Mouse (Mus musculus): ENCODE measurements around the gene Mapkapk5. TPM values are rescaled to one million over a fixed set of nuclear protein-coding genes. Genes with fewer than 3 reads are reported as not detected.

Mapkapk5 gene
- polyA plus RNA-seq, 1 experiment from 2014 or later = 62.2 TPM

GRCm38 (mm10) chr5:121544910-121545792, 554 bp downstream of the Mapkapk5 start, which contains the start of the genes Adam1a and Gm42878:
Gene Adam1a (minus strand): TSS chr5:121545482.
Gene Gm42878 (minus strand): TSS chr5:121545482.
- H3K9me3 ChIP-seq (ENCODE audit: control insufficient read depth, low read length) = no peaks in the 10 kb centered on the region
- peak within 1 kb of the TSS; percentile 81 for H3K4me2 ChIP-seq (ENCODE audit: low read depth, low read length, severe bottlenecking)
- peak within 1 kb of the TSS; percentile 92 for H3K27ac ChIP-seq (ENCODE audit: low read depth, low read length)
- H3K4me3 ChIP-seq (ENCODE audit: low read depth, low read length) = peak within 1 kb of the TSS; percentile 100
- under 1% methylated on average over 43 of the region's 97 CpGs for whole genome bisulfite sequencing
- peaks cover 8% of the 10 kb centered on the region; the same call in 1 of the 2 replicates for H3K4me1 ChIP-seq (replicated peaks; ENCODE audit: control insufficient read depth, insufficient read depth, low read length)
- peak within 1 kb of the TSS; percentile 98 for H3K9ac ChIP-seq (ENCODE audit: low read length)
- ATAC-seq (replicated peaks; ENCODE audit: low FRiP score) = peak; percentile 53
- DNase-seq (ENCODE audit: low spot score) = no peak
- H3K27me3 ChIP-seq (ENCODE audit: control insufficient read depth, insufficient read depth, low read length) = no peaks in the 10 kb centered on the region
- no peaks in the 10 kb centered on the region for H3K36me3 ChIP-seq (ENCODE audit: control insufficient read depth, insufficient read depth, low read length)

- Histone ChIP-seq H3K36me3 (ENCODE audit: control insufficient read depth, insufficient read depth, low read length) (no peaks in the 10 kb centered on the region), H3K4me3 (ENCODE audit: low read depth, low read length) (no peak overlapping the region), H3K27ac (ENCODE audit: low read depth, low read length) (no peak overlapping the region), H3K4me1 (replicated peaks; ENCODE audit: control insufficient read depth, insufficient read depth, low read length) (peaks cover 8% of the 10 kb centered on the region; the same call in 1 of the 2 replicates), H3K27me3 (ENCODE audit: control insufficient read depth, insufficient read depth, low read length) (no peaks in the 10 kb centered on the region), H3K9ac (ENCODE audit: low read length) (no peak overlapping the region), H3K9me3 (ENCODE audit: control insufficient read depth, low read length) (no peaks in the 10 kb centered on the region), H3K4me2 (ENCODE audit: low read depth, low read length, severe bottlenecking) (no peak overlapping the region)
- ATAC-seq (replicated peaks; ENCODE audit: low FRiP score) (no peak), DNase-seq (ENCODE audit: low spot score) (no peak)
- 83% methylated on average over 3 of the region's 3 CpGs for WGBS
Measured at GRCm38 (mm10) chr5:121543370-121543769, 2.3 kb downstream of the Mapkapk5 start.

- ATAC-seq (replicated peaks; ENCODE audit: low FRiP score) = no peak
- 91% methylated on average over 7 of the region's 7 CpGs for WGBS
- no peak overlapping the region for H3K9ac ChIP-seq (ENCODE audit: low read length)
- no peak overlapping the region for H3K27ac ChIP-seq (ENCODE audit: low read depth, low read length)
- peaks cover 9% of the 10 kb centered on the region; the same call in 1 of the 2 replicates for H3K4me1 ChIP-seq (replicated peaks; ENCODE audit: control insufficient read depth, insufficient read depth, low read length)
- H3K36me3 ChIP-seq (ENCODE audit: control insufficient read depth, insufficient read depth, low read length) = no peaks in the 10 kb centered on the region
- DNase-seq (ENCODE audit: low spot score) = no peak
- no peak overlapping the region for H3K4me3 ChIP-seq (ENCODE audit: low read depth, low read length)
- H3K27me3 ChIP-seq (ENCODE audit: control insufficient read depth, insufficient read depth, low read length) = no peaks in the 10 kb centered on the region
- no peak overlapping the region for H3K4me2 ChIP-seq (ENCODE audit: low read depth, low read length, severe bottlenecking)
- no peaks in the 10 kb centered on the region for H3K9me3 ChIP-seq (ENCODE audit: control insufficient read depth, low read length)
Measured at GRCm38 (mm10) chr5:121541235-121541634, 4.5 kb downstream of the Mapkapk5 start.

- Histone ChIP-seq H3K9me3 (ENCODE audit: control insufficient read depth, low read length) (no peaks in the 10 kb centered on the region), H3K36me3 (ENCODE audit: control insufficient read depth, insufficient read depth, low read length) (peaks cover 4% of the 10 kb centered on the region; the same call in 1 of the 2 replicates), H3K4me3 (ENCODE audit: low read depth, low read length) (no peak overlapping the region), H3K27ac (ENCODE audit: low read depth, low read length) (no peak overlapping the region), H3K4me2 (ENCODE audit: low read depth, low read length, severe bottlenecking) (no peak overlapping the region), H3K9ac (ENCODE audit: low read length) (no peak overlapping the region), H3K4me1 (replicated peaks; ENCODE audit: control insufficient read depth, insufficient read depth, low read length) (peaks cover 9% of the 10 kb centered on the region; the same call in 1 of the 2 replicates), H3K27me3 (ENCODE audit: control insufficient read depth, insufficient read depth, low read length) (no peaks in the 10 kb centered on the region)
- WGBS = 95% methylated on average over 5 of the region's 5 CpGs
- no peak for ATAC-seq (replicated peaks; ENCODE audit: low FRiP score)
- DNase-seq (ENCODE audit: low spot score) = no peak
Measured at GRCm38 (mm10) chr5:121540066-121540465, 5.6 kb downstream of the Mapkapk5 start.

- no peak overlapping the region for H3K27ac ChIP-seq (ENCODE audit: low read depth, low read length)
- H3K4me3 ChIP-seq (ENCODE audit: low read depth, low read length) = no peak overlapping the region
- 76% methylated on average over 2 of the region's 2 CpGs for WGBS
- no peaks in the 10 kb centered on the region for H3K9me3 ChIP-seq (ENCODE audit: control insufficient read depth, low read length)
- H3K4me1 ChIP-seq (replicated peaks; ENCODE audit: control insufficient read depth, insufficient read depth, low read length) = 0 out of 2 replicates have a peak, but pooled peaks cover 1% of the 10 kb centered on the region
- no peak overlapping the region for H3K9ac ChIP-seq (ENCODE audit: low read length)
- peaks cover 12% of the 10 kb centered on the region for H3K36me3 ChIP-seq (ENCODE audit: control insufficient read depth, insufficient read depth, low read length)
- no peaks in the 10 kb centered on the region for H3K27me3 ChIP-seq (ENCODE audit: control insufficient read depth, insufficient read depth, low read length)
- ATAC-seq (replicated peaks; ENCODE audit: low FRiP score) = no peak
- no peak for DNase-seq (ENCODE audit: low spot score)
- no peak overlapping the region for H3K4me2 ChIP-seq (ENCODE audit: low read depth, low read length, severe bottlenecking)
Measured at GRCm38 (mm10) chr5:121537588-121537987, 8.1 kb downstream of the Mapkapk5 start.

GRCm38 (mm10) chr5:121536921-121537555, 8.7 kb downstream of the Mapkapk5 start:
- 49% methylated on average over 7 of the region's 7 CpGs for WGBS
- 0 out of 2 replicates have a peak, but pooled peaks cover 1% of the 10 kb centered on the region for H3K4me1 ChIP-seq (replicated peaks; ENCODE audit: control insufficient read depth, insufficient read depth, low read length)
- DNase-seq (ENCODE audit: low spot score) (no peak), ATAC-seq (replicated peaks; ENCODE audit: low FRiP score) (no peak)
- H3K9me3 ChIP-seq (ENCODE audit: control insufficient read depth, low read length) = no peaks in the 10 kb centered on the region
- H3K9ac ChIP-seq (ENCODE audit: low read length) = no peak overlapping the region
- no peak overlapping the region for H3K4me3 ChIP-seq (ENCODE audit: low read depth, low read length)
- H3K27ac ChIP-seq (ENCODE audit: low read depth, low read length) = no peak overlapping the region
- H3K27me3 ChIP-seq (ENCODE audit: control insufficient read depth, insufficient read depth, low read length) = no peaks in the 10 kb centered on the region
- H3K4me2 ChIP-seq (ENCODE audit: low read depth, low read length, severe bottlenecking) = no peak overlapping the region
- peaks cover 15% of the 10 kb centered on the region for H3K36me3 ChIP-seq (ENCODE audit: control insufficient read depth, insufficient read depth, low read length)

GRCm38 (mm10) chr5:121535116-121535515, 10.6 kb downstream of the Mapkapk5 start:
- Histone ChIP-seq H3K27ac (ENCODE audit: low read depth, low read length) (no peak overlapping the region), H3K27me3 (ENCODE audit: control insufficient read depth, insufficient read depth, low read length) (no peaks in the 10 kb centered on the region), H3K36me3 (ENCODE audit: control insufficient read depth, insufficient read depth, low read length) (peaks cover 15% of the 10 kb centered on the region), H3K9me3 (ENCODE audit: control insufficient read depth, low read length) (no peaks in the 10 kb centered on the region), H3K4me2 (ENCODE audit: low read depth, low read length, severe bottlenecking) (no peak overlapping the region), H3K9ac (ENCODE audit: low read length) (no peak overlapping the region), H3K4me1 (replicated peaks; ENCODE audit: control insufficient read depth, insufficient read depth, low read length) (0 out of 2 replicates have a peak, but pooled peaks cover 1% of the 10 kb centered on the region), H3K4me3 (ENCODE audit: low read depth, low read length) (no peak overlapping the region)
- DNase-seq (ENCODE audit: low spot score) (no peak), ATAC-seq (replicated peaks; ENCODE audit: low FRiP score) (no peak)
- 93% methylated on average over 3 of the region's 3 CpGs for WGBS

- no peak overlapping the region for H3K4me3 ChIP-seq (ENCODE audit: low read depth, low read length)
- DNase-seq (ENCODE audit: low spot score) (no peak), ATAC-seq (replicated peaks; ENCODE audit: low FRiP score) (no peak)
- no peaks in the 10 kb centered on the region for H3K9me3 ChIP-seq (ENCODE audit: control insufficient read depth, low read length)
- H3K27ac ChIP-seq (ENCODE audit: low read depth, low read length) = no peak overlapping the region
- H3K4me1 ChIP-seq (replicated peaks; ENCODE audit: control insufficient read depth, insufficient read depth, low read length) = 0 out of 2 replicates have a peak, but pooled peaks cover 1% of the 10 kb centered on the region
- H3K9ac ChIP-seq (ENCODE audit: low read length) = no peak overlapping the region
- no peaks in the 10 kb centered on the region for H3K27me3 ChIP-seq (ENCODE audit: control insufficient read depth, insufficient read depth, low read length)
- H3K4me2 ChIP-seq (ENCODE audit: low read depth, low read length, severe bottlenecking) = no peak overlapping the region
- 90% methylated on average over 5 of the region's 5 CpGs for WGBS
- H3K36me3 ChIP-seq (ENCODE audit: control insufficient read depth, insufficient read depth, low read length) = peaks cover 15% of the 10 kb centered on the region
Measured at GRCm38 (mm10) chr5:121534521-121534920, 11.2 kb downstream of the Mapkapk5 start.
